Mouse (Mus musculus): ENCODE measurements at regions not wholly inside any gene's neighbourhood (a gene's known extent, or its start where the extent isn't known, plus 50 kb on each side); places are given as distances from the start of the nearest gene placed in this dataset.

- WGBS = 63% methylated on average over 2 of the region's 2 CpGs
- H3K4me2 ChIP-seq (ENCODE audit: low read length) = no peak overlapping the region
- H3K27ac ChIP-seq (replicated peaks; ENCODE audit: low read depth, low read length) = no peak overlapping the region
- H3K36me3 ChIP-seq (ENCODE audit: control insufficient read depth, insufficient read depth, low read length) = no peaks in the 10 kb centered on the region
- no peak overlapping the region for H3K4me3 ChIP-seq (replicated peaks; ENCODE audit: low read depth, low read length)
- H3K4me1 ChIP-seq (ENCODE audit: control insufficient read depth, insufficient read depth, low read length) = no peaks in the 10 kb centered on the region
- no peaks in the 10 kb centered on the region for H3K27me3 ChIP-seq (ENCODE audit: control insufficient read depth, insufficient read depth, low read length)
- no peak for ATAC-seq (ENCODE audit: low FRiP score, low TSS enrichment)
- no peak overlapping the region for H3K9ac ChIP-seq (replicated peaks; ENCODE audit: low read length)
- no peak for DNase-seq
- H3K9me3 ChIP-seq (ENCODE audit: control insufficient read depth, low read length) = no peaks in the 10 kb centered on the region
These were observed 50.3 kb downstream of the Gm10192 start for GRCm38 (mm10) chr4:97132650-97133049.

GRCm38 (mm10) chr4:97127780-97128179 is 55.2 kb downstream of the Gm10192 start:
- Histone ChIP-seq H3K27ac (replicated peaks; ENCODE audit: low read depth, low read length) (no peak overlapping the region), H3K9me3 (ENCODE audit: control insufficient read depth, low read length) (no peaks in the 10 kb centered on the region), H3K9ac (replicated peaks; ENCODE audit: low read length) (no peak overlapping the region), H3K4me3 (replicated peaks; ENCODE audit: low read depth, low read length) (no peak overlapping the region), H3K36me3 (ENCODE audit: control insufficient read depth, insufficient read depth, low read length) (no peaks in the 10 kb centered on the region), H3K4me2 (ENCODE audit: low read length) (no peak overlapping the region), H3K4me1 (ENCODE audit: control insufficient read depth, insufficient read depth, low read length) (no peaks in the 10 kb centered on the region), H3K27me3 (ENCODE audit: control insufficient read depth, insufficient read depth, low read length) (no peaks in the 10 kb centered on the region)
- WGBS = 70% methylated on average over 4 of the region's 4 CpGs
- ATAC-seq (ENCODE audit: low FRiP score, low TSS enrichment) (no peak), DNase-seq (no peak)

DNA sequence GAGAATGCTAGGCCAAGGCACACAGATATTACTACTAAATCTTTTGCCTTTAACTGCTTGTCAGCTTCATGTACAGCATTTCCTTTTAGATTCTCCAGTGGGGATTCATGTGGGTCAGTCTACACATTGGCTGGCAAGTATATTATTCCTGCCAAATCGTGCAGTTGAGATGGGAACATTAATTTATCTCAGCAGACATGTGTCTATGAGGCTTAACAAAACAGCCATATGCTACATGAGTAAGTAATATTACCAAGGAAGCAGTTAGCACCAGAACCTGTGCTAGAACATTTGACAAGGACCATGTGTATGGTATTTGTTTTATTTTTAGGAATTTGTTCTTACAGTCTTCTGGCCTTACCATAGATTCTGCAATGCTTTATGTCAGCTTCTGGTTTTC is 59.1 kb downstream of the Gm10192 start:
- Histone ChIP-seq H3K27me3 (ENCODE audit: control insufficient read depth, insufficient read depth, low read length) (no peaks in the 10 kb centered on the region), H3K4me3 (replicated peaks; ENCODE audit: low read depth, low read length) (no peak overlapping the region), H3K27ac (replicated peaks; ENCODE audit: low read depth, low read length) (no peak overlapping the region), H3K4me1 (ENCODE audit: control insufficient read depth, insufficient read depth, low read length) (no peaks in the 10 kb centered on the region), H3K9me3 (ENCODE audit: control insufficient read depth, low read length) (no peaks in the 10 kb centered on the region), H3K9ac (replicated peaks; ENCODE audit: low read length) (no peak overlapping the region), H3K4me2 (ENCODE audit: low read length) (no peak overlapping the region), H3K36me3 (ENCODE audit: control insufficient read depth, insufficient read depth, low read length) (no peaks in the 10 kb centered on the region)
- 61% methylated on average over 1 of the region's 1 CpGs for WGBS
- ATAC-seq (ENCODE audit: low FRiP score, low TSS enrichment) = no peak
- no peak for DNase-seq

DNA sequence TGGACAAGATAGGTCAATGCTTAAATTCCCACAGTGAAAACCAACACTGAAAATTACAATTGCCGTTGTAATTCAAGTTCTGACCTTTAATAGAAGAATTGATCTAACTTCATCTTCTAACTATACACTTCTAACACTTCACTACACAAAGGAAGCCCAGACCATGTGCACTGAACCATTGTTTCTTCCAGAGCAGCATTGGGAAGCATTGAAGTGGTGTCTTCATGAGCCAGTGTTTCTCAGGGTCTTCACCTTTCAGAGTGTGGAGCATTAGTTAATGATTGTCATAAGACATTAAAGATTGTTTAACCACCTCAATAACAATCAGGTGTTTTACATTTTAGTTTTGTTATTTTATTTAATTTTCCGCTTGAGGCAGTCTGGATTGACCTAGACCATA is 61.0 kb downstream of the Gm10192 start:
- Histone ChIP-seq H3K4me1 (ENCODE audit: control insufficient read depth, insufficient read depth, low read length) (no peaks in the 10 kb centered on the region), H3K36me3 (ENCODE audit: control insufficient read depth, insufficient read depth, low read length) (no peaks in the 10 kb centered on the region), H3K9ac (replicated peaks; ENCODE audit: low read length) (no peak overlapping the region), H3K9me3 (ENCODE audit: control insufficient read depth, low read length) (no peaks in the 10 kb centered on the region), H3K4me3 (replicated peaks; ENCODE audit: low read depth, low read length) (no peak overlapping the region), H3K27ac (replicated peaks; ENCODE audit: low read depth, low read length) (no peak overlapping the region), H3K4me2 (ENCODE audit: low read length) (no peak overlapping the region), H3K27me3 (ENCODE audit: control insufficient read depth, insufficient read depth, low read length) (no peaks in the 10 kb centered on the region)
- WGBS = 89% methylated on average over 2 of the region's 2 CpGs
- no peak for DNase-seq
- ATAC-seq (ENCODE audit: low FRiP score, low TSS enrichment) = no peak

DNA sequence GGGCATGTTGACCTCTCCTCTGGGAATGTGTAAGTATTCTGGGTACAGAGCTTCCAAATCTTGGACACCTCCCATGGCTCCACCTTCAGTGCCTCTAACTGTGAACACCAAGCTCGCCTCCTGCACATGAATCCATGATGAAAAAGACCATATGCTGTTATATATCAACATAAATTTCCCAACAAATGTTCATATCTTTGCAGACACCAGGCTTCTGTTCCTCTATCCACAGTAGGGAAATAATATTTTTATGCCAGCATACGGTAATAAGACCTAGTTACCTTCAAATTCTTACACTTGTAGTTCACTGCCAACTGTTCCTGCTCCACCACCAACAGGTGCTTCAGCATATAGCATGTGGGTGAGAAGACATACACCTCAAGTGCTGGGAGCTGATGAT is 63.5 kb downstream of the Gm10192 start:
- no peak overlapping the region for H3K4me3 ChIP-seq (replicated peaks; ENCODE audit: low read depth, low read length)
- no peaks in the 10 kb centered on the region for H3K27me3 ChIP-seq (ENCODE audit: control insufficient read depth, insufficient read depth, low read length)
- no peaks in the 10 kb centered on the region for H3K36me3 ChIP-seq (ENCODE audit: control insufficient read depth, insufficient read depth, low read length)
- DNase-seq (no peak), ATAC-seq (ENCODE audit: low FRiP score, low TSS enrichment) (no peak)
- H3K9me3 ChIP-seq (ENCODE audit: control insufficient read depth, low read length) = no peaks in the 10 kb centered on the region
- H3K4me2 ChIP-seq (ENCODE audit: low read length) = no peak overlapping the region
- WGBS = 88% methylated on average over 2 of the region's 2 CpGs
- H3K4me1 ChIP-seq (ENCODE audit: control insufficient read depth, insufficient read depth, low read length) = no peaks in the 10 kb centered on the region
- no peak overlapping the region for H3K27ac ChIP-seq (replicated peaks; ENCODE audit: low read depth, low read length)
- no peak overlapping the region for H3K9ac ChIP-seq (replicated peaks; ENCODE audit: low read length)

- ATAC-seq (ENCODE audit: low FRiP score, low TSS enrichment) = no peak
- WGBS = 73% methylated on average over 1 of the region's 1 CpGs
These were observed 66.0 kb downstream of the Gm10192 start for GRCm38 (mm10) chr4:97117016-97117415.

GRCm38 (mm10) chr4:97102752-97103052 is 80.3 kb downstream of the Gm10192 start:
- no peak overlapping the region for H3K4me2 ChIP-seq (ENCODE audit: low read length)
- no peak overlapping the region for H3K27ac ChIP-seq (replicated peaks; ENCODE audit: low read depth, low read length)
- 0 out of 2 replicates have a peak, but pooled peaks cover 2% of the 10 kb centered on the region for H3K4me1 ChIP-seq (ENCODE audit: control insufficient read depth, insufficient read depth, low read length)
- H3K4me3 ChIP-seq (replicated peaks; ENCODE audit: low read depth, low read length) = no peak overlapping the region
- 80% methylated on average over 1 of the region's 1 CpGs for WGBS
- H3K27me3 ChIP-seq (ENCODE audit: control insufficient read depth, insufficient read depth, low read length) = no peaks in the 10 kb centered on the region
- no peak for ATAC-seq (ENCODE audit: low FRiP score, low TSS enrichment)
- no peaks in the 10 kb centered on the region for H3K9me3 ChIP-seq (ENCODE audit: control insufficient read depth, low read length)
- DNase-seq = no peak
- H3K9ac ChIP-seq (replicated peaks; ENCODE audit: low read length) = no peak overlapping the region
- no peaks in the 10 kb centered on the region for H3K36me3 ChIP-seq (ENCODE audit: control insufficient read depth, insufficient read depth, low read length)

More at GRCm38 (mm10) chr4:97117016-97117415, 66.0 kb downstream of the Gm10192 start:
- no peak for DNase-seq
- Histone ChIP-seq H3K4me1 (ENCODE audit: control insufficient read depth, insufficient read depth, low read length) (no peaks in the 10 kb centered on the region), H3K9ac (replicated peaks; ENCODE audit: low read length) (no peak overlapping the region), H3K27me3 (ENCODE audit: control insufficient read depth, insufficient read depth, low read length) (no peaks in the 10 kb centered on the region), H3K27ac (replicated peaks; ENCODE audit: low read depth, low read length) (no peak overlapping the region), H3K4me3 (replicated peaks; ENCODE audit: low read depth, low read length) (no peak overlapping the region), H3K4me2 (ENCODE audit: low read length) (no peak overlapping the region), H3K36me3 (ENCODE audit: control insufficient read depth, insufficient read depth, low read length) (no peaks in the 10 kb centered on the region), H3K9me3 (ENCODE audit: control insufficient read depth, low read length) (no peaks in the 10 kb centered on the region)

DNA sequence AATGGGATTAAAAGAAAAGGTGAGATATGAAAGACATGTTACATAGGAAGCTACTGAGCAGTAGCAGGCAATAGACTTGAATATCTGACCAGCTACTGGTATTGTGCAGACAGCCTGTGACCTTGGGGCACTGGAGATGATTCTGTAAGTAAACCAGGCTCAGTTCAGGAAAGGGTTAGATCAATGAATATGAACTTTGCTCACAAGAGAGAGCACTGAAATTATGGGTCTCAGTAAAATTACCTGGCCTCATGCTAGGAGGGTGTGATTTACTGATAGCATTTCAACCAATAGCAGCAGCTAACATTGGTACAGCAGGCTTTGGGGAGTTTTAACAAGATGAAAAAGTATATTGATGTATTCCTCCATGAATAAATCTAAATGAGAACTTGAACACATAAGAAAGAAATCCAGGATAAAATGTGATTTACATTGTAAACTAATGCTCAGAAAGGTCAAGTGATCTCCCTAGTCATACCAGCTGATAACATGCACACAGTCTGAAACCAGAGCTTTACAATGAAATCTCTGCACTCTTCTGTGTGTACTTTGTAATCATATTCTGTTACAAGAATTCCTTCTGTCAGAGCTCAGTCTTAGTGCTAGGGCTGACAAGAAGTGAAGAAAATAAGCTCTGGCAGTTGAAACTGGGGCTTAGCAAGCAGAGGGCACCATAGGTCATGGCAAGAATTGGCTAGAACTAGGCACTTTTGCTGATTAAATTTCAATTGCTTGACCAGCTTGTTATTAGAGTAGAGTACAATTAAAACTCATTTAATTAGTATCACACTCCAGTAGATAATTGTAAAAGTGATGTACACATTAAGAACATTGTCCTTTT is 80.8 kb downstream of the Gm10192 start:
- ATAC-seq (ENCODE audit: low FRiP score, low TSS enrichment) (no peak), DNase-seq (no peak)
- Histone ChIP-seq H3K36me3 (ENCODE audit: control insufficient read depth, insufficient read depth, low read length) (no peaks in the 10 kb centered on the region), H3K27me3 (ENCODE audit: control insufficient read depth, insufficient read depth, low read length) (no peaks in the 10 kb centered on the region), H3K9ac (replicated peaks; ENCODE audit: low read length) (no peak overlapping the region), H3K9me3 (ENCODE audit: control insufficient read depth, low read length) (no peaks in the 10 kb centered on the region), H3K4me2 (ENCODE audit: low read length) (no peak overlapping the region), H3K27ac (replicated peaks; ENCODE audit: low read depth, low read length) (no peak overlapping the region), H3K4me1 (ENCODE audit: control insufficient read depth, insufficient read depth, low read length) (0 out of 2 replicates have a peak, but pooled peaks cover 2% of the 10 kb centered on the region), H3K4me3 (replicated peaks; ENCODE audit: low read depth, low read length) (no peak overlapping the region)

DNA sequence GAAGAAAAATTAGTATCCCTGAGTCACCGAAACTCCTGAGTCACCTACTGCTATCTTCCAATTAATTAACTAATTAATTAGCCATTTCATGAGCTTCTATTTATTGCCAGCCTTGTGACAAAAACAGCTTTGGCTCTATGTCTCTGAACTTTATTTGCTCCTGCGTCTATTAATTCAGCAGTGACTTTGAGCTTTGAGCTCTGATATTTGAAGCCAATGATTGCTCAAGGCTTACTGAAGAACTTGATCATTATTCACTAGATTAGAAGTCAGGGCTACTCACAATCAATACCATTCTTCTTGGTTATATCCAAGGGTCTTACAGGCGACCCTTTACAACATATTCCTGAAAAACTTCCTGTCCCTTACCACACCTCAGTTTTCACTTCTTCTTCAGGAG is 83.2 kb downstream of the Gm10192 start:
- Histone ChIP-seq H3K9ac (replicated peaks; ENCODE audit: low read length) (no peak overlapping the region), H3K4me3 (replicated peaks; ENCODE audit: low read depth, low read length) (no peak overlapping the region), H3K27me3 (ENCODE audit: control insufficient read depth, insufficient read depth, low read length) (no peaks in the 10 kb centered on the region), H3K4me2 (ENCODE audit: low read length) (no peak overlapping the region), H3K9me3 (ENCODE audit: control insufficient read depth, low read length) (no peaks in the 10 kb centered on the region), H3K36me3 (ENCODE audit: control insufficient read depth, insufficient read depth, low read length) (no peaks in the 10 kb centered on the region), H3K4me1 (ENCODE audit: control insufficient read depth, insufficient read depth, low read length) (0 out of 2 replicates have a peak, but pooled peaks cover 2% of the 10 kb centered on the region), H3K27ac (replicated peaks; ENCODE audit: low read depth, low read length) (no peak overlapping the region)
- ATAC-seq (ENCODE audit: low FRiP score, low TSS enrichment) (no peak), DNase-seq (no peak)
- WGBS = 81% methylated on average over 3 of the region's 3 CpGs
